Mouse (Mus musculus): ENCODE data around the gene Dock8.

Dock8 gene

DNA sequence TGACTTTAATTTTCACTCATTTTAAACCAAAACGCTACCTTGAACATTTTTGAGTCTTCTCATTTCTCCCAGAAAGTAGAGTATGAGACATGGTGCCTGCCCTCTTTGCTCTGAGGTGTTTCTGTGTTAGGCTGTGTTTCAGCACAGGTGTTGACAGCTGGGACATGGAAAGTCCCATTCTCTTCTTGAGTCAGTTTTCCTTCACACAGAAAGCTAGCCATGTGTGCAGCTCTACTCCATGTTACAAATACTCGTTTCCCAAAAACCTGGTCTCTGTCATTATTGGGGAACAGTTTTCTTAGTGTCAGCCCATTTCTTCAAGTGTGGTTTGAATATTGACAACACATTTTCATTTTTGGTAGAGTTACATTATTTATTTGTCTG, 63.5 kb downstream of the Dock8 start:
- DNase-seq = no peak

DNA sequence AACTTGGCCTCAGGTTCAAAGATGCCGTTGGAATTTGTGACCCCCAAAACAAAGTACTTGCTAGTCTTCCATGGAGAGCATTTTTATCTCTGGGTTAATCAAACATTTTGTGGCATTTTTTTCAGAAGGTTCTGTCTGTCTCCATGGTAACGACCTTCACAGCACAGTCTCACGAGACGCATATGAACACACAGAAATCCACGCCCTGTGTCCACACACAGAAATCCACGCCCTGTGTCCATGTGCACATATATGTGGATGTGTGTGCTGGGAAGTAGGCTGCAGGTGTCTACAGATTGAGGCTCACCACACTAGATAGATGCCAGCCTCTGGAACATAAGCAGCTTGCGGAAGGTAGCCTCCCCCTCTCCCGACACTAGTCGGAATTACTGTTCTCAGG, 66.9 kb downstream of the Dock8 start:
- no peak for DNase-seq

DNA sequence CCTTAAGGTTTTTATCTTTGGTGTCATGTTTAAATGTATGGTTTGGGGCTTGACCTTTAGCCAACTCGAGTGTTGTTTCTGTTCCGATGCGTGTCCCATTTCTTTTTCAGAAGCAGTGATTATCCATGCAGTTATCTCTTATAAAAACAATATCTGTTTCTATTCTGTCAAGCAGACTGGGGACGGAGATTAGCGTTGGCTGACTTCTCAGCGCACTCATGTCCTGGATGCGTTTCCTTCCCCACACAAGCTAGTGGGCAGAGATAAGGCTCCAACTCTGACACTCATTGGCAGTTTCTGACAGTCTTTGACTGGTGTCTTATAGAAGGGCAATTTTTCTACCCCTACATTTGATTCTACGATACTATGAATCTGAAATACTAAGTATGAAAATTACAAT, 69.2 kb downstream of the Dock8 start:
- DNase-seq = no peak

DNA sequence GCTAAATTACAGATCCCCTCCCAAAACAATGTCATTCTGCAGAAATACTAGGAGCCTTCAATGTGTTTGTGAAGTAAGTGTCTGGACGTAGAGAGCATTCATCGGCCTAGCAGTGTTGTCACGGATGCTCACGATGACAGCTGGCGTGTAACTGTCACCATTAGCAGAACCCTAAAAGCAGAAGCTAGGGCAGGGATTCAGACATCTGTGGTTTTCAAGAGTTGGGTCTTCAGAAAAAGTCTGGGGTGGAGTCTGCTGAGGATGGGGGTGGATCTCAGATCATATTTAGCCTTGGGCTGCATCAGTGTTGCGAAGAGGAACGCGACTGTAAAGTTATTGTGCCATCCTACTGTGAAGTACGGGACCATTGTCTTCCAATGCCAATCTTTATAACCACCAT, 73.2 kb downstream of the Dock8 start:
- peak; percentile 37 to 46 for DNase-seq

DNA sequence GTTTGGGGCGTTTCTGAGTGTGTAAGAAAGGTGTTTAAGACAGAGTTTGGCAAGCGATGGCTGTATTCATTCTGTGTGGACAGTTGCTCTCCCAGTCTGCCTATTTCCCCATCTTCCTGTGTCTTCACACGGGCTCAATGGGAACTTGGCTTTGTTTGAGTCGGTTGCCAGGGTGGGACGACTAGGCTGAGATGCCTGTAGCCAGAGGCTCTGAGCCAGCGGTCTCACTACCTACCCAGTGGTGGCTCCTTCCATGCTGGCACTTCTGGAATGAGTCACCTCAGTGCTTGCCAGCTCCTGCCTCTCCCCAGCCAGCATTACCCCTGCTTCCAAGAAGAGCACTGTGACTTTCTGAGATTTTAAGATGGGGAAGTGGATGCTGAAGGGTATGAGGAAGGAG, 75.4 kb downstream of the Dock8 start:
- no peak for DNase-seq

DNA sequence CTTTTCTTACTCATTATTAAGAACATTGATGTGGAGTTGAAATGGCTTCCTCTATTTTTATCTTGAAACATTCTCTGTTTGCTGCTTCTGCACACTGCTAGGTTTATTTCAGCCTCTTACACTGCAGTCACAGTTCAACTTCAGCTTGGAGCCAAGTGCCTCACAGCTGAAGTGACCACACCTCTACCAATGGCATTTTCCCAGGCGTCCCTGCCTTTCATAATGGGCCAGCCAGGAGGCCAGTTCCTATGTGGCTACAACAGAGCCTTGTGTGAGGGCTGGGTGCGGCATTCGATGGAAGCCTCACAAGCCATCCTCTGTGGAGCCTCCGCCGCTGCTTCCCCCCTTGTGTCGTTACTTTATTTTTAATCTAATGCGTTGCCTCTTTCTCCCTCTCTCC, 78.3 kb downstream of the Dock8 start:
- DNase-seq = peak in 1 of 2 experiments; percentile 15

DNA sequence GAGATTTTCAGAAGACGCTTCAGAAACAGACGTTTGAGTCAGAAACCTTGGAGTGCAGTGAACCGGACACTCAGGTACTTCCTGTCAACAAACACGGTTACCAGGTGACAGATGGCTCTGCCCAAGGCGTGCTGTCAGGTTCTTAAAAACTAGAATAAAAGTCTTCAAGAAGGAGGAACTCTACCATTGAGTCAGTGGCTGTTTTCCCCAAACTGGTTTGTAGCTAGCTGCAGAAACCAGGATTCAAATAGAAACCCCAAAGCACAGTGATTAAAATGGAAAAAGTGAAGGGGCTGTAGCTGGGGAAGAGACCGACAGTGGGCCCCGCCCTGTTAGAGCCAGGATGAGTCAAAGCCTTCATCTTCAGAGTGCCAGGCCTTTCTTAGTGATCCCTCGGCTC, 78.8 kb downstream of the Dock8 start:
- DNase-seq = peak; percentile 56 to 65

DNA sequence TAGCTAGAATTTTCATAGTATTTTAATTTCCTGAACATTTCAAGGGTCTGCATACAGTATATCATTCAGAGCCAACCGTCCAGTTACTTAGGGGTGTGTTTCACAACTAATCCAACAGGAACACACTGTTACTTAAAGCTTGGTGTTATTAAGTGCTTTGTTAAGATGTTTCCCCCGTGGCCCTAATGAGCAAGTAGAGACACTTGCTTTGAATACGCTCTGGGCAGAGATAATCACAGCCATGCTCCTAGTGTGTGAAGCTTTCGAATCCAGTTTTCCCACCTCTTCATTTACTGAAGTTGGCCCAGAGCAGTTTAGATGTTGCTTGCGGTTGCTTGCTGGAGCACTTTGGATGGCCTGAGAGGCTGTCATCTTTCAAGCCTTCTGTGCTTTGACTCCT, 80.8 kb downstream of the Dock8 start:
- no peak for DNase-seq

DNA sequence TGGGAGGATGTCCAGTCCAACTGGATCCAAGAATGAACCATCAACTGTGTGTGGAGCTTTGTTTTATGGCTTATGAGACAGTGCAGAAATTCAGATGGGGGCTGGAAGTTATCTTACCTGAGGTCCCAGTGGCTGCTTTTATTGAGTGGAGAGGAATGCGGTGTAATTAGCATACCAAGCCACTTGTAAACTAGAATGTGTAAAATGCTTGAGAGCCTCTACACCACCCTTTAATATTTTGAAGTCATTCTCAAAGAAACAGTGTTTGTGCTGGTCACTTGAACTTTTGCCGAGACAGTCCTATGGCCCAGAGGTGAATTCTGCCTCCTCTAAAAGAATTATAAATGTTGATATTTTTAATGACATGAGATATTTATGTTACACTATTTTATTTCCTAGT, 83.5 kb downstream of the Dock8 start:
- no peak for DNase-seq

DNA sequence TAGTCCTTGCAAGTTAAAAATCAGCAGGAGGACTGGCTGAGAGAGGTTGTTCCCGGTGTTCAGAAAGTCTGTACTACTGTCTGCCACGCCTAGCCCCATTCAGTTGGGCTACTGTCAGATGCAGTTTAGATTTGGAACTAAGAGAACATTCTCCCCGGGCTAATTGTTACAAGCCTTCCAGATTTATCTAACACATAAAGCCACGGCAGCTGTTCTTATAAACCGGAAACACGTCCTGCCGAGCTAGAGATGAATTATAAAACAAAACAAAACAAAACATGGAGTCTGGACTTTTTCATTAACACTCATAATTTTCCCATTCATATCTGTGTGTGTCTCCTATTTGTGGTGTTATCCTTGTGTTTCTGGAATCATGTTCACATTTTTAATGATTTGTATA, 87.8 kb downstream of the Dock8 start:
- DNase-seq = no peak

DNA sequence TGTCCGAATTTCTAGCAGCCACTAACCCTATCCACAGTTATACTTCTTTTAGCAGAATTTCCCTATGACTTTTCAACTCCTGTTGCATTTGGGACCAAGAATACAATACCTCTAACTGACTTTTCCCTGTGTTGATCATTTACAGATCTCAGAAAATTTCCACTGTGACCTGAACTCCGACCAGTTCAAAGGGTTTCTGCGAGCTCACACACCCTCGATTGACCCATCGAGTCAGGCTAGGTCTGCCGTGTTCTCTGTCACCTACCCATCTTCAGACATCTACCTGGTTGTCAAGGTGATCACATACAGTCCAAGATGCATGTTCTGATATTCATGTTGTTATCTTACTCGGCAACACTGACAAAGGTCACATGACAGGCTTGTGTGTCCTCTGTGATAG, 90.4 kb downstream of the Dock8 start:
- DNase-seq = no peak

DNA sequence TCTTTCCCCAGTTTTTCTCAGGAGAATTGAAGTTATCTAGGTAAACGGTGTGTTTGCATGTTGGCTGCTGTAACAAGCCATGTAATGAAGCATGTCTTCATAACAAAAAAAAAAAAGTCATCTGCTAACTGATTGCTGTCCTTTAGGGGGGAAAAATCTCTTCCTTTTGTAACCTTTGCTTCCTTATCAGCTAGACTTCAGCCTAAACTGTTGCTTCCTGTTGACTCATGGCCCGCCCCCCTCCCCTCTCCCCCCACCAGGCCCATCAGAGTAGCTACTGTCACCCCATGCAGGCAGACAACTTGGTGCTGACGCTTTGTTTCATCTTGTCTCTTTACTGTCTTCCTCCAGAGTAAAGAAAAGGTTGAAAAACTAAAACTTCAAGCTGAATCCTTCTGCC, 95.8 kb downstream of the Dock8 start:
- no peak for DNase-seq

DNA sequence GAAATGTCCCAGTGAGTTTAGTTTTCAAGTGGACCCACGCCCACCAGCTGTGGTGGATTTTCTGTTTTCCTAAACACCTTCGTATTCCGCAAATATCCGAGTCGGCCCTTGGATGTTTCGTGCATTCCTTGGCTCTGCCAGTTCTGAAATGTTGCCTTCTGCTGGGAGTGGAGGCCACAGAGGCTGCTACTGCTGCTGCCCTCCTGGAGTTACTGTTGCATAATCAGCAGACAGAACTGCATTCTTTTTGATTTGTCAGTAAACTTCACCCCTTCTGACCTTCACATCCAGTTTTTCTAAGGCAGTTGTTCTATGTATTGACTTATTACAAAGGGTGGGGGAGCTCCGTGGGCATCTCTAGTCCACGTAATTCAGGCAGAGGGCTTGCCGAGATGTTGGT, 97.0 kb downstream of the Dock8 start:
- DNase-seq = no peak

DNA sequence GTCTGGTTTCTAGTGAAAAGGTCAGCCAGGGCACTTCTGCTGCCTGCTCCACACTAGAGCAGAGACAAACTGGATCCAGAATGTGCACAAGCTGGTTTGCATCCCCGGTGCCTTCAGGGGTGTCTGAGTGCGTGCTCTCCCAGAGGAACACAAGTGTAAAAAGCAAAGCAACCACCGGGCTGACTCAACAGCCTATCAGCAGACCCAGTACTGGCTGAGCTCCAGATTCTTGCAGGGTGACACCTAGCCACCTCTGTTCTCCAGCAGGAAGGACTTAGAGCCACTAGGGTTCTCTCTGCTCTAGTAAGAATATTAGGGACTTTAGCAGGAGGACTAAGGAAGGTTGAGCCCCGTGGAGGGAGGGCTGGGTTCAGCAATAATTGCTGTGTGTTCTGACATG, 97.7 kb downstream of the Dock8 start:
- no peak for DNase-seq

DNA sequence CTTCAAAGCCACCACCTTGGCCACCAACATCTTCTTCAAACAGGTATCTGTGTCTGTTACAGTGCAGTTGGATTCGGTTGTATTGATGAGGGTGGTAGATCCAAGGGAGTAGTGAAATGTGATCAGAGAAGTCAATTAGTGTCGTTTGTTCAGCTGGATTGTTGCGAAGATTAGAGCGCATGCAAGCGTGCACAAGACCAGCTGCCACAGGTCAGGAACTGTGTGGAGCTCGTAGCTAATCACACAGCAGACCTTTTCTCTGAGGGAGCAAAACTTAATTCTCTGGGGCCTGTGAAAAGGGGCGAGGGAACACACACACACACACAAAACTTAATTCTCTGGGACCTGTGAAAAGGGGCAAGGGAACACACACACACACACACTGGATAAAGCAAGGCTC, 98.2 kb downstream of the Dock8 start:
- DNase-seq = no peak

DNA sequence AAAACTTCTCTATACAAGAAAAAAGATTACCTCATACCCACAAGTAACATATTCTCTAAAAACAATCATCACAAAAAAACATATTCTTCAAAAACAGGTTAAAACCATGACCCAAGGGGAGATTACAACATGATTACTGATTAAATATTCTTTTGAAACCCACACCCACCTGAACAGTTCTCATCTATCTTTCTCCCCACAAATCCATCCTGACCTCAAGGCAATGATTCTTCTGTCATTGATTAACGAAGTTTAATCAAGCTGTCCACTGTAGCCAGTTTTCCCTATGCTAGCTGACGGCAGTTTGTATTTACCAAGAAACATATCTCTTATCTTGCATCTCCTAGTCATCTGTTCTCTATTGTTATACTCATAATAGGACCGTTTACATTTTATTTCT, 98.6 kb downstream of the Dock8 start:
- DNase-seq = no peak

DNA sequence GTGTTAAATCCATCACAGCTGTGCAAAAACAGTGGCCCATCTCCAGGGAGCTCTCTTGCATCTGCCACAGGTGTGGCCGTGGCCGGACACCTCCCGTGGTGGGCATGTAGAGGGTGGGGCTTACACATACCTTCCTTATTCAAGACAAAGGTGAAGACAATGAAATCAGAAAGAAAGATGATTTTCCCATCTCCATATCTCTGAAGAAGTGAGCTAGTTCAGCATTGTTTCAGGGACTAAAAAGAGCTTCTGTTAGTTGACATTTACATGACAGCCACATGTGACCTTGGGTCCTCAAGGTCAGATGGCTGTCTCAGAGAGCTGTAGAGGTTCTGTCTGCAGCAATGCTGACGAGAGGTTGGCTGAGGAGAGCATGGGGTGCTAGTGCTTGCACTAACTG, 99.6 kb downstream of the Dock8 start:
- no peak for DNase-seq

DNA sequence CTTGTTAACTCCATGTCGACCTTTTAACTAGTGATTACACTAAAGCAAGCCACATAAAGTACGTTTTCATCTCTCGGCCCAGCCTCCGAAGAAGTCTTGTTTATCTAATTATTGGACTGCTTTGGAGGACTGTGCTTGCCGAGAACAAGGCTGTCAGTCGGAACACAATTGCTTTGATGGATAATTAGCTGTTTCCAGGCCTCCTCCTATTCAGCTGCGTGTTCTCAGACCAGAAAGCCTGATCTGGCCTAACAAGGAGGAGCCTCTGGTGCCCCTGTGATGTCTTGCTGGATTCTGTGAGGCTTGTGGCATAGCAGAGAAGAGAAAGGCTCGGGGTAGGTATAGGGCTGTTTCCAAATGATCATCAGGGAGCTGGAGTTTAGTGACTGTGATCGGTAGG, 106.3 kb downstream of the Dock8 start:
- DNase-seq = no peak

DNA sequence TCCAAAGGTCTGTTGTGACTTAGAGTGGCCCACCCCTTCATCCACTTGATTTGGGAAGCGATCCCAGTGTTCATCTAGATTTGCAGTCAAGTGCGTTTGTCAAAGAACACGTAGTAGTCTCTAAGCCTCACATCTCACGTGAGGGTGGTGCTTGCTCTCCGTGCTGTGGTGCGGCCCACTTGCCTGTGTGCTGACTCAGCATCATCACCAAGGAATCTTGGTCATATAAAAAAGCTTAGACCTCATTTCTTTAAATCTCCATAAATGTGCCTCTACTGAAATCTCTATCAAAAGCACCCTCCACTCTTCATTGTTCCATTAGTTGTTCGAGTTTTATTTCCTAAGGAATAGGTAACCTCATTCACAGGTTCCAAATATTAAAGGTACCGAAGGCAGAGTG, 107.0 kb downstream of the Dock8 start:
- DNase-seq = no peak

DNA sequence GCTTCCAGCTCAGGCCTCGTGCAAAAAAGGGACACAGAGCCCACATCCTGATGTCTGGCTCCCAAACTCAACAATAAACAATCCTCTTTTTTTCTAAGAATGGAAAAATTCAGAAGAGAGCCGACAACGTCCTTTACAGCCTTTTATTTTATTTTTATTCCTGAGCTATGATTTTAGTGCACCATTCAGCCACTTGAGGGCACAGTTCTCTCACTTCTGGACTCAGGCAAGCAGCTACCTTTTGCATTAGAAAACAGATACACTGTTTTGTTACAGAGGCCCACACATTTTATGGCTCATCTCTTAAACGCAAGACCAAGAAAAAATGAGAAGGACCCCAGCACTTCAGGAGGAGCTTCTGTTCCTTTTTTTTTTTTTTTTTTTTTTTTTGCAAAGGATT, 108.1 kb downstream of the Dock8 start:
- DNase-seq = no peak

DNA sequence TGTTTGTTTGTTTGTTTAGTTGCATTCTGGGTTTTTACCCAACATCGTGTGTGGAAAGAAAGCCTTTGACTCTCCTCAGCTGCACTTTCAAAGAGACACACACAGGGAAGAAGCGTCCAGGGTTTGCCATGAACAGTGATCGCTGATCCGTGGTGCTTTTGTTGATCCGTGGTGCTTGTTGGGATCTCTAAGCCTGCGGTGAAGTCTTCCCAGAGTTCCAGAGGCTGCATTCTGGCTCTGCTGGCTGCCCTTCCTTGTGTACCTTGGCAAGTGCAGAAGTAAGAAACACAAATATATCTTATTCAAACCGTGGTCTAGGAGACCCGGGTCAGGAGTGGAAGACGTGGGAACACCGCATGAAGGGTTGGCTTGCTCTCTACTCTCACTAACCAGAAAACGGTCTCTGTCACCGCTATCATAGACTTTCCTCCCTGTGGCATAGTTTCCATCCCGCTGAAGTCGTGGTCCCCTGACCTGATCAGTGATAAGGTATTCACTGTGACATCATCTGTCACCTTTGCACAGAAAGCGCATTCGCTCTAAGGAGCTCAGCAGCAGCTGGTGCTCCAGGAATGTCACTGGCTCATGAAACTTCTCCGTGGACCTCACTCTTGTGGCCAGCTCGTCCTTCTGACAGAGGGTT, 112.4 kb downstream of the Dock8 start:
- no peak for DNase-seq

DNA sequence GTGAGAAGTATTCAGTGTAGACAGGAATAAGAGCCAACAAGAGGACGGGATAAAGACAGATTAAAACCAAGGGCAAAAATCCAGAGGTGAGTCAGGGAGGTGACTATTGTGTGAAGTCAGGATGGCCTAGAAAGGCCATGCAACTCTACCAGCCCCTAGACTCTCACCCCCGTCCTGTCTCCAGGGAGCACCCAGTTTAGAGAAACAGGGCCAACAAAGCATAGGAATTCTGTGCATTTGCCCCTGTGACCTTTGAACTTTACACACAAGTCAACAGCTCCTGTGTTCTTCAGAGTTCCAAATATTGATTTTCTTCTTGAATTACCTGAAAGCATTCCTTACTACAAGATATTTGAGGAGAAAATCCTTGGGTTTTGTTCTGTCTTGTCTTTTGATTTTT, 117.6 kb downstream of the Dock8 start:
- no peak for DNase-seq

DNA sequence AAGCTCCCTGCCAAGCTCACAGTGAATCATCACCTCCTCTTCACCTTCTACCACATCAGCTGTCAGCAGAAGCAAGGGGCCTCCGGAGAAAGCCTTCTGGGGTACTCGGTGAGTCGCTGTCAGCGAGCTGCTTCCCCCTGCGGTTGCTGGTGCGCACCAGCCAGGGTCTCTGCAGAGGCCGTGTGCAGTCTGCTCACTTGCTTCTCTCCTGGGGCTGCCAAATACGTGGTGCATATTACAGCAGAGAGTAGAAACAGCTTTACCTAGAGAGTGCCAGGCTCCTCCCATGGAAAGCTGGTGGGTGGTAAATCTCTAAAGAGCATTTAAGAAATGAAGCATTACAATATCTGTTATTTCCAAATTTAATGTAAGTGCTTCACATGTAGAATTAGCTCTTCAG, 123.1 kb downstream of the Dock8 start:
- no peak for DNase-seq

DNA sequence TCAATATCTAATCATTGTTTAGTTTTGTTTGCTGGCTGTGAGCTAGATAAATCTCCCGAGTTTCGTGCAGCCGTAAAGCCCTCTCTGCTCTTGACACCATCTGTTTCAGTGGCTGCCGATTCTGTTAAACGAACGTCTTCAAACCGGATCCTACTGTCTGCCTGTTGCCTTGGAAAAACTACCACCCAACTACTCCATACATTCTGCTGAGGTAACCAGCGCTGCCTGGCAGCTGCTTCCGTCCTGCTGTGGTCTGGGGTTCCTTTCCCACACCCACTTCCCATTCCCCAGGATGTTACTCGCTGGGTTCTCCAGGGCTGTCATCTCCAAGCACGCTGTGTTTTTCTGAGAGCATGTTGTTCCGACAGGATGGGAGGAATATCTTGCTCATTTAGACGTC, 123.7 kb downstream of the Dock8 start:
- DNase-seq = no peak

DNA sequence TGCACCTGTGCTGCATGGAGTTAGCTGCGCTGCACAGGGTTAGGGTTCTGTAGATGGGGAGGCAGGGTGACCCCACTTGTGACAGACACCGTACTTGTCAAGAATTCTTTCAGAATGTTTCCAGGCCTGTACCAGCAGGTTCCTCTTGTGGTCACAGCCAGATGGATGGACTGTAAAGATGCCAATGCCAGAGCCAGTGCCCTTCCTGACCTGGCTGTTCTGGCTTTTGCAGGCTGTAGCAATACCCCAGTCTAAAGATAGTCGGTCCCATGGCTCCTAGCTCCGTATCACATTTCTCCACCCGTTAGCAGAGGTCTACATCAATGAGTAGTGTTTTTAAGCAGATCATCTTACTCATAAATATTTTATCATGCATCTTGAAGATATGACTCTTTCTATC, 124.1 kb downstream of the Dock8 start:
- DNase-seq = no peak

DNA sequence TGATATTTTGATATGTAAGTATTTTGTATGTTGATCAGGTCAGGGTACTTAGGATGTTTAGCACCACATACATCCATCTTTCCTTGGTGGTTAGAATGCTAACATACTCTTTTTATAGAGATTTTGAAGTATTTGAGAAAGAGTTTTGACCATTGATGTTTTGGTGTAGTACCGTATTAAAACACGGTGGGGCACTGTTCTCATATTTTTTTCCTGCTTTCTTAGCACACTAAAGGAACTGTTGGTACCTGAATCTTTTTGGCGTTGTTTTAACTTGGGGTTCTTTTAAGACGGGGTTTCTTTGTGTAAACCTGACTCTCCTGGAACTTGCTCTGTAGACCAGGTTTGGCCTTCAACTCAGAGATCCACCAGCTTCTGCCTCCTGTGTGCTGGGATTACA, 133.0 kb downstream of the Dock8 start:
- peak; percentile 22 to 28 for DNase-seq
